Mouse (Mus musculus) neural tube, embryonic 13.5 days (tissue): ENCODE results near the gene Gm21800. TPM values are rescaled to one million over a fixed set of nuclear protein-coding genes. Genes with fewer than 3 reads are reported as not detected.
"Not testable (repeated sequence)": the region's sequence is repeated elsewhere in the genome, so short reads cannot be mapped to it uniquely, and the experiment has no call there.

Experiments used
- ATAC-seq: fragments of 200-750 bp; cut with Nextera tagmentation; 2 replicates; pipeline ENCODE4 v1.8.0; 2017; ENCODE audit warnings: low read depth, mild to moderate bottlenecking, moderate TSS enrichment, moderate library complexity
- H3K27ac ChIP-seq: fragments of 300-500 bp; sonication (generic); replicated peaks from 2 replicates; pipeline ENCODE4 v1.5.1; 2015; ENCODE audit warnings: moderate library complexity, mild to moderate bottlenecking, inconsistent platforms
- H3K27me3 ChIP-seq: fragments of 300-500 bp; sonication (generic); 2 replicates; pipeline ENCODE4 v1.6.1; 2015; ENCODE audit warnings: mild to moderate bottlenecking, inconsistent platforms
- H3K36me3 ChIP-seq: fragments of 300-500 bp; sonication (generic); 2 replicates; pipeline ENCODE4 v1.6.1; 2015; ENCODE audit warnings: mild to moderate bottlenecking, inconsistent platforms
- H3K4me1 ChIP-seq: fragments of 300-500 bp; sonication (generic); replicated peaks from 2 replicates; pipeline ENCODE4 v1.6.1; 2015; ENCODE audit warnings: inconsistent platforms
- H3K4me2 ChIP-seq: fragments of 300-500 bp; sonication (generic); 2 replicates; pipeline ENCODE4 v1.6.1; 2015; ENCODE audit warnings: inconsistent platforms, mild to moderate bottlenecking, moderate library complexity
- H3K4me3 ChIP-seq: fragments of 300-500 bp; sonication (generic); 2 replicates; pipeline ENCODE4 v1.5.1; 2015; ENCODE audit warnings: mild to moderate bottlenecking, inconsistent platforms
- H3K9ac ChIP-seq: fragments of 300-500 bp; sonication (generic); 2 replicates; pipeline ENCODE4 v1.6.1; 2015; ENCODE audit warnings: moderate library complexity, mild to moderate bottlenecking, inconsistent platforms
- H3K9me3 ChIP-seq: fragments of 300-500 bp; sonication (generic); 2 replicates; pipeline ENCODE4 v1.6.1; 2016; ENCODE audit warnings: inconsistent platforms
- WGBS: fragments of 180-500 bp; shearing (Covaris S2); methylation state at CpG from one replicate; pipeline ENCODE4 v1.1.7; 2015; 5-methylcytosine and 5-hydroxymethylcytosine counted together
- polyA plus RNA-seq: library from polyadenylated mRNA; unstranded; fragments of >200 nt; fragmentation: Nextera tagmentation; extraction: Ambion mirVana; gene quantifications from 2 replicates; pipeline ENCODE4 v1.2.1, GENCODE M21; 2015

Gene Gm21800
- polyA plus RNA-seq: not detected in 2 replicates

DNA sequence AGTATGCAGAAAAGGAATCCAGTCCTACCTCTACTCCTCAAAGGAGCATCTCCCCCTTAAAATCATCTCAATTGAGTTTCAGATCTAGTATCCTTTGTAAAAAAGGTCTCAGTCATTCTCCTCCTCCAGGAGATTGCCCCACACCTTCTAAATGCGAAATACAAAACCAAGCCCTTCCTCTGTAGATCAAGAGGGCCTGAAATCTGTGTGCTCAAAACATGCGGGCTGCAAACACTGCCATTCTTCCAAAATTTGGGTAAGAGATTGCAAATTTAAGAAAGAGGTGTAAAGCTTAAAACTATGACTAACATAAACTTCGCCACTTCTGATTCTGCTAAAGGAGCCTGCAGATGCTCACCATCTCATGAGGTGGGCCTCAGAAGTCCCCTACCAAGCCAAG lies at the start of gene Gm21800:
TSS of gene Gm21800 (plus strand) at position 301 of the 400 bp plus-strand sequence.
- not testable (repeated sequence) for H3K4me1 ChIP-seq, H3K27ac ChIP-seq, H3K4me2 ChIP-seq, H3K36me3 ChIP-seq, H3K9ac ChIP-seq, H3K9me3 ChIP-seq, ATAC-seq, H3K4me3 ChIP-seq, H3K27me3 ChIP-seq
- 56% methylated on average over 1 of the region's 3 CpGs for WGBS
